In genomic region chr1:60566631-60567311, GRCm38 (mm10) we compare ENCODE assay signal across 7 mouse cellular contexts. TPM values are rescaled to one million over a fixed set of nuclear protein-coding genes. Genes with fewer than 3 reads are reported as not detected.
DNase-seq lines count a peak whose midpoint lies in the region; ATAC-seq lines count a peak whose summit lies in the region.

Gene Raph1 (minus strand): TSS chr1:60567104.

- peak within 1 kb of the TSS; percentile 97 for H3K27ac ChIP-seq in limb, embryonic 10.5 days
- peak within 1 kb of the TSS; percentile 97 for H3K27ac ChIP-seq in midbrain, embryonic 12.5 days (replicated peaks)

- under 1% methylated on average over 91 of the region's 92 CpGs for WGBS in limb, embryonic 10.5 days
- WGBS in midbrain, embryonic 12.5 days: under 1% methylated on average over 65 of the region's 92 CpGs

- peak within 1 kb of the TSS; percentile 96 for H3K4me3 ChIP-seq in limb, embryonic 10.5 days
- H3K4me3 ChIP-seq in midbrain, embryonic 12.5 days: peak within 1 kb of the TSS; percentile 96

- peak; percentile 98 for ATAC-seq in midbrain, embryonic 12.5 days (ENCODE audit: low FRiP score, low read depth)

- H3K4me2 ChIP-seq in midbrain, embryonic 12.5 days (replicated peaks): peak within 1 kb of the TSS; percentile 83

- H3K36me3 ChIP-seq in limb, embryonic 10.5 days: peaks cover 6% of the 10 kb centered on the region
- H3K36me3 ChIP-seq in midbrain, embryonic 12.5 days: no peaks in the 10 kb centered on the region

- H3K9ac ChIP-seq in midbrain, embryonic 12.5 days (replicated peaks): peak within 1 kb of the TSS; percentile 96

- no peaks in the 10 kb centered on the region for H3K27me3 ChIP-seq in limb, embryonic 10.5 days (ENCODE audit: low read depth, poor library complexity, severe bottlenecking)
- H3K27me3 ChIP-seq in midbrain, embryonic 12.5 days: 0 out of 2 replicates have a peak, but pooled peaks cover 4% of the 10 kb centered on the region

- H3K9me3 ChIP-seq in limb, embryonic 10.5 days (replicated peaks): no peaks in the 10 kb centered on the region
- no peaks in the 10 kb centered on the region for H3K9me3 ChIP-seq in midbrain, embryonic 12.5 days

- H3K4me1 ChIP-seq in limb, embryonic 10.5 days: peaks cover 11% of the 10 kb centered on the region; the same call in 1 of the 2 replicates
- H3K4me1 ChIP-seq in midbrain, embryonic 12.5 days: peaks cover 7% of the 10 kb centered on the region; the same call in 1 of the 2 replicates

- DNase-seq in adrenal gland, postnatal 10 days: peak; percentile 93
- DNase-seq in embryo, embryonic 9.5 days (ENCODE audit: extremely low spot score): peak; percentile 89
- peak; percentile 99 for DNase-seq in heart, adult 11 months
- DNase-seq in kidney, adult 18-20 months: peak; percentile 86
- peak; percentile 89 for DNase-seq in limb, embryonic 10.5 days (ENCODE audit: low spot score)
- DNase-seq in spleen, adult 12 weeks (ENCODE audit: low spot score): peak; percentile 8

RNA-seq across cellular contexts. Expression of gene Raph1, which starts in this region (rescaled TPM):
- total RNA-seq in adrenal gland, postnatal 10 days (2021): 10 to 100 TPM; 87.3 to 96.3 TPM
- 20.4 and 22.7 TPM in 2 replicates for polyA plus RNA-seq in limb, embryonic 10.5 days (2016; fragmentation: Nextera tagmentation; extraction: Ambion mirVana)
- 24.9 and 28.5 TPM in 2 replicates for polyA plus RNA-seq in midbrain, embryonic 12.5 days (2016; fragmentation: Nextera tagmentation; extraction: Ambion mirVana)

Comparison
In these comparisons a context has a peak if more than half of its experiments do, and no peak if none do; other contexts are left out.
1. Peak in every context shown above with its lines: DNase-seq, ATAC-seq, H3K4me3 ChIP-seq and H3K27ac ChIP-seq.
2. DNase-seq: peak in every context shown above with its lines; median percentile 99 in heart, adult 11 months; 93 in adrenal gland, postnatal 10 days; 89 in embryo, embryonic 9.5 days; 89 in limb, embryonic 10.5 days; 86 in kidney, adult 18-20 months; 8 in spleen, adult 12 weeks.